Mouse (Mus musculus) brown adipose tissue, adult 24 weeks (tissue): ENCODE measurements around the gene Npas2. TPM values are rescaled to one million over a fixed set of nuclear protein-coding genes. Genes with fewer than 3 reads are reported as not detected.

Experiments
- H3K27ac ChIP-seq: fragments of 200-500 bp; replicated peaks from 2 replicates; pipeline ENCODE4 v1.5.1; 2012; ENCODE audit warnings: low read depth, mild to moderate bottlenecking, low read length
- H3K4me1 ChIP-seq: fragments of 200-500 bp; 2 replicates; pipeline ENCODE4 v1.6.1; 2012; ENCODE audit warnings: low read length, mixed read lengths; ENCODE audit not compliant: control insufficient read depth, insufficient read depth, insufficient read length
- H3K4me3 ChIP-seq: fragments of 200-500 bp; 2 replicates; pipeline ENCODE4 v1.5.1; 2012; ENCODE audit warnings: low read depth, mild to moderate bottlenecking, low read length, moderate library complexity; ENCODE audit not compliant: insufficient read depth
- polyA plus RNA-seq: library from polyadenylated mRNA; stranded (reverse); fragments of >200 nt; gene quantifications from 2 replicates; pipeline ENCODE4 v1.2.4, GENCODE M21; 2012; ENCODE audit not compliant: missing spikeins, insufficient read depth, insufficient read length

Npas2 gene
- polyA plus RNA-seq: 0.88 and 0.95 TPM in 2 replicates

GRCm38 (mm10) chr1:39192997-39193861, at the start of gene Npas2:
Gene Npas2, plus strand, starts transcription at chr1:39193731.
- Histone ChIP-seq H3K4me1 (peaks cover 3% of the 10 kb centered on the region; the same call in 1 of the 2 replicates), H3K27ac (no peak within 1 kb of the TSS), H3K4me3 (peak within 1 kb of the TSS; percentile 71)

- no peak overlapping the region for H3K27ac ChIP-seq
Observed at GRCm38 (mm10) chr1:39156778-39157177, 36.8 kb upstream of the Npas2 start.

GRCm38 (mm10) chr1:39160167-39160566, 33.4 kb upstream of the Npas2 start:
- Histone ChIP-seq H3K4me1 (no peaks in the 10 kb centered on the region), H3K27ac (no peak overlapping the region), H3K4me3 (no peak overlapping the region)

More at GRCm38 (mm10) chr1:39156778-39157177, 36.8 kb upstream of the Npas2 start:
- Histone ChIP-seq H3K4me3 (no peak overlapping the region), H3K4me1 (no peaks in the 10 kb centered on the region)

GRCm38 (mm10) chr1:39163077-39163476, 30.5 kb upstream of the Npas2 start:
- Histone ChIP-seq H3K27ac (no peak overlapping the region), H3K4me3 (no peak overlapping the region), H3K4me1 (no peaks in the 10 kb centered on the region)

GRCm38 (mm10) chr1:39176690-39177089, 16.8 kb upstream of the Npas2 start:
- H3K4me1 ChIP-seq: no peaks in the 10 kb centered on the region
- H3K4me3 ChIP-seq: no peak overlapping the region
- H3K27ac ChIP-seq: no peak overlapping the region

GRCm38 (mm10) chr1:39177211-39177610, 16.3 kb upstream of the Npas2 start:
- no peaks in the 10 kb centered on the region for H3K4me1 ChIP-seq
- no peak overlapping the region for H3K4me3 ChIP-seq
- no peak overlapping the region for H3K27ac ChIP-seq

- Histone ChIP-seq H3K4me3 (no peak overlapping the region), H3K4me1 (no peaks in the 10 kb centered on the region), H3K27ac (no peak overlapping the region)
Observed at GRCm38 (mm10) chr1:39179806-39180205, 13.7 kb upstream of the Npas2 start.

- Histone ChIP-seq H3K27ac (no peak overlapping the region), H3K4me3 (no peak overlapping the region), H3K4me1 (no peaks in the 10 kb centered on the region)
Observed at GRCm38 (mm10) chr1:39180517-39180916, 13.0 kb upstream of the Npas2 start.

GRCm38 (mm10) chr1:39181901-39182300, 11.6 kb upstream of the Npas2 start:
- no peak overlapping the region for H3K27ac ChIP-seq
- H3K4me1 ChIP-seq: no peaks in the 10 kb centered on the region
- H3K4me3 ChIP-seq: no peak overlapping the region

GRCm38 (mm10) chr1:39185833-39186232, 7.7 kb upstream of the Npas2 start:
- Histone ChIP-seq H3K4me1 (no peaks in the 10 kb centered on the region), H3K27ac (no peak overlapping the region), H3K4me3 (no peak overlapping the region)

GRCm38 (mm10) chr1:39186711-39187437, 6.7 kb upstream of the Npas2 start:
- Histone ChIP-seq H3K4me1 (no peaks in the 10 kb centered on the region; the same call in 1 of the 2 replicates), H3K27ac (no peak overlapping the region), H3K4me3 (no peak overlapping the region)

- no peak overlapping the region for H3K4me3 ChIP-seq
- no peak overlapping the region for H3K27ac ChIP-seq
- peaks cover 3% of the 10 kb centered on the region; the same call in 1 of the 2 replicates for H3K4me1 ChIP-seq
Observed at GRCm38 (mm10) chr1:39191122-39191521, 2.4 kb upstream of the Npas2 start.

GRCm38 (mm10) chr1:39192460-39192996, 1.0 kb upstream of the Npas2 start:
- Histone ChIP-seq H3K27ac (no peak overlapping the region), H3K4me1 (peaks cover 3% of the 10 kb centered on the region; the same call in 1 of the 2 replicates), H3K4me3 (peak overlapping the region; percentile 71)

GRCm38 (mm10) chr1:39193862-39194675, 538 bp downstream of the Npas2 start:
- no peak overlapping the region for H3K27ac ChIP-seq
- peak overlapping the region; percentile 71 for H3K4me3 ChIP-seq
- H3K4me1 ChIP-seq: peaks cover 3% of the 10 kb centered on the region; the same call in 1 of the 2 replicates
